Comparison of ENCODE assay signal across 8 mouse cellular contexts in genomic region chr11:80851859-80852258, GRCm38 (mm10). TPM values are rescaled to one million over a fixed set of nuclear protein-coding genes. Genes with fewer than 3 reads are reported as not detected.
DNase-seq lines count a peak whose midpoint lies in the region; ATAC-seq lines count a peak whose summit lies in the region.
"Had no signal": no experiment of that assay in that cellular context is flagged by ENCODE, and none has a peak within 500 bp of the region (broad histone marks: within the 10 kb centered on the region; RNA-seq: fewer than 3 reads in every experiment).

No protein-coding gene starts in this region.

- ATAC-seq in liver, embryonic 12.5 days, result no peak
- ATAC-seq in embryonic facial prominence, embryonic 14.5 days (ENCODE audit: low read depth), result no peak
- ATAC-seq: midbrain, embryonic 16.5 days had no signal

- H3K36me3 ChIP-seq in liver, embryonic 12.5 days, result no peaks in the 10 kb centered on the region
- no peaks in the 10 kb centered on the region for H3K36me3 ChIP-seq in embryonic facial prominence, embryonic 14.5 days (ENCODE audit: control insufficient read depth, insufficient read depth, low read length)

- peaks cover 18% of the 10 kb centered on the region for H3K27me3 ChIP-seq in liver, embryonic 12.5 days (replicated peaks)
- H3K27me3 ChIP-seq in embryonic facial prominence, embryonic 14.5 days (replicated peaks; ENCODE audit: control insufficient read depth, insufficient read depth, low read length), result no peaks in the 10 kb centered on the region

- H3K4me1 ChIP-seq in liver, embryonic 12.5 days, result peaks cover 19% of the 10 kb centered on the region
- H3K4me1 ChIP-seq in embryonic facial prominence, embryonic 14.5 days (ENCODE audit: control insufficient read depth, insufficient read depth, low read length), result no peaks in the 10 kb centered on the region

- H3K9ac ChIP-seq in liver, embryonic 12.5 days, result no peak overlapping the region
- no peak overlapping the region for H3K9ac ChIP-seq in embryonic facial prominence, embryonic 14.5 days (ENCODE audit: low read depth, low read length)

- H3K27ac ChIP-seq in liver, embryonic 12.5 days, result no peak overlapping the region
- no peak overlapping the region for H3K27ac ChIP-seq in embryonic facial prominence, embryonic 14.5 days (replicated peaks; ENCODE audit: low read depth, low read length)

- 34% methylated on average over 5 of the region's 5 CpGs for WGBS in liver, embryonic 12.5 days (ENCODE audit: insufficient replicate concordance)
- 52% methylated on average over 5 of the region's 5 CpGs for WGBS in embryonic facial prominence, embryonic 14.5 days

- DNase-seq in liver (peak; percentile 29), ZHBTc4 (ENCODE audit: low read depth, low spot score) (peak; percentile 77)
- DNase-seq in embryonic facial prominence, embryonic 14.5 days (ENCODE audit: low spot score), result peak; percentile 20
- DNase-seq in retina, embryonic 14.5 days (ENCODE audit: low spot score), result peak; percentile 45
- DNase-seq in right cerebral cortex, postnatal 25 days, result no peak
- DNase-seq in frontal cortex, postnatal 10 days (ENCODE audit: low spot score in 2 of 2), result no peak

- no peaks in the 10 kb centered on the region for H3K9me3 ChIP-seq in liver, embryonic 12.5 days (replicated peaks)
- no peaks in the 10 kb centered on the region for H3K9me3 ChIP-seq in embryonic facial prominence, embryonic 14.5 days (ENCODE audit: control insufficient read depth, low read length)

- no peak overlapping the region for H3K4me3 ChIP-seq in liver, embryonic 12.5 days
- H3K4me3 ChIP-seq in embryonic facial prominence, embryonic 14.5 days (ENCODE audit: low read depth, low read length), result no peak overlapping the region

- no peak overlapping the region for H3K4me2 ChIP-seq in liver, embryonic 12.5 days
- no peak overlapping the region for H3K4me2 ChIP-seq in embryonic facial prominence, embryonic 14.5 days (ENCODE audit: low read depth, low read length)

RNA-seq across cellular contexts. Expression of gene Spaca3, which starts 6.3 kb away (rescaled TPM):
- polyA plus RNA-seq in liver, embryonic 12.5 days (2016; fragmentation: Nextera tagmentation; extraction: Ambion mirVana), result not detected in 2 replicates
- not detected in 2 replicates for polyA plus RNA-seq in embryonic facial prominence, embryonic 14.5 days (2014; fragmentation: Nextera tagmentation; extraction: Ambion mirVana)
- polyA plus RNA-seq: midbrain, embryonic 16.5 days had no signal

RNA-seq across cellular contexts. Expression of gene Tmem98, which starts 41.9 kb away (rescaled TPM):
- 19.6 and 20.1 TPM in 2 replicates for polyA plus RNA-seq in liver, embryonic 12.5 days (2016; fragmentation: Nextera tagmentation; extraction: Ambion mirVana)
- 60.4 and 61.3 TPM in 2 replicates for polyA plus RNA-seq in embryonic facial prominence, embryonic 14.5 days (2014; fragmentation: Nextera tagmentation; extraction: Ambion mirVana)

Comparison
In these comparisons a context has a peak if more than half of its experiments do, and no peak if none do; other contexts are left out.
1. DNase-seq: peak in liver (single experiment), ZHBTc4 (single experiment), embryonic facial prominence, embryonic 14.5 days (single experiment) and retina, embryonic 14.5 days (single experiment); none in right cerebral cortex, postnatal 25 days (single experiment) and frontal cortex, postnatal 10 days (0 of 2).